Mouse (Mus musculus): ENCODE measurements around the gene Gm9125. TPM values are rescaled to one million over a fixed set of nuclear protein-coding genes. Genes with fewer than 3 reads are reported as not detected.
"Not testable (repeated sequence)": the region's sequence is repeated elsewhere in the genome, so short reads cannot be mapped to it uniquely, and the experiment has no call there.

Gene Gm9125
- total RNA-seq (2021): not detected

GRCm38 (mm10) chr3:94054785-94055184 is at the start of gene Gm9125:
Gene Gm9125, minus strand, starts transcription at chr3:94054885.
- not testable (repeated sequence) for DNase-seq

GRCm38 (mm10) chr3:94072544-94072943 is 17.9 kb upstream of the Gm9125 start, which contains the start of gene Gm10697:
Gene Gm10697, minus strand, starts transcription at chr3:94072644.
- not testable (repeated sequence) for DNase-seq

GRCm38 (mm10) chr3:94049566-94050121 is 5.0 kb downstream of the Gm9125 start:
- not testable (repeated sequence) for DNase-seq

GRCm38 (mm10) chr3:94038241-94038640 is 16.4 kb downstream of the Gm9125 start:
- DNase-seq: not testable (repeated sequence)

GRCm38 (mm10) chr3:94034400-94034799 is 20.3 kb downstream of the Gm9125 start:
- not testable (repeated sequence) for DNase-seq

Other genes with a start within 250 kb of the Gm9125 start
- not detected for gene Tdpoz3, start 228.9 kb downstream of the Gm9125 start, total RNA-seq (2021)
- gene Gm9117, start 111.3 kb downstream of the Gm9125 start, total RNA-seq (2021): not detected
- gene Tdpoz5, start 93.6 kb downstream of the Gm9125 start, total RNA-seq (2021): not detected
- not detected for gene Gm10697, start 17.8 kb upstream of the Gm9125 start, total RNA-seq (2021)
- not detected for gene Gm10696, start 123.3 kb upstream of the Gm9125 start, total RNA-seq (2021)
- gene Gm5286, start 141.8 kb upstream of the Gm9125 start, total RNA-seq (2021): not detected
- not detected for gene Gm4778, start 209.2 kb upstream of the Gm9125 start, total RNA-seq (2021)